Mouse (Mus musculus) CH12.LX (cell line): ENCODE results near the gene Slc13a2. TPM values are rescaled to one million over a fixed set of nuclear protein-coding genes. Genes with fewer than 3 reads are reported as not detected.

ENCODE experiments used
- DNase-seq: peaks from one replicate; pipeline ENCODE4 v3.0.0-alpha.2; 2013; ENCODE audit errors: extremely low read depth
- H3K27ac ChIP-seq: 2 replicates; pipeline ENCODE4 v1.5.1; 2012; ENCODE audit warnings: low read depth, mild to moderate bottlenecking, control low read depth, moderate library complexity; ENCODE audit not compliant: insufficient read depth
- H3K27me3 ChIP-seq: replicated peaks from 2 replicates; pipeline ENCODE3; 2012; ENCODE audit warnings: inconsistent platforms
- H3K36me3 ChIP-seq, 2 experiments: replicated peaks in 1 of 2; 2 replicates each; pipeline versions ENCODE3 to v1.6.1; 2012; ENCODE audit warnings: inconsistent platforms in 1 of 2, low read length in 1 of 2, mild to moderate bottlenecking in 1 of 2, mixed read lengths in 1 of 2, moderate library complexity in 1 of 2; ENCODE audit not compliant: control insufficient read depth in 1 of 2, insufficient read depth in 1 of 2
- H3K4me1 ChIP-seq, 2 experiments: 2 replicates each; pipeline ENCODE4 v1.6.1; 2012; ENCODE audit warnings: inconsistent platforms in 1 of 2, moderate library complexity in 1 of 2; ENCODE audit not compliant: insufficient read depth in 2 of 2, control insufficient read depth in 1 of 2
- H3K4me2 ChIP-seq: 2 replicates; pipeline ENCODE4 v1.6.1; 2012; ENCODE audit warnings: low read depth, mild to moderate bottlenecking, control low read depth; ENCODE audit not compliant: poor library complexity, insufficient read depth, severe bottlenecking
- H3K4me3 ChIP-seq, 3 experiments: fragments of 150-350 bp in 1 of 3; sonication (generic) in 1 of 3; replicated peaks in 1 of 3; 2 replicates each; pipeline versions ENCODE3 to v1.5.1; 2011 to 2012; ENCODE audit warnings: low read depth in 2 of 3, low read length in 2 of 3, mild to moderate bottlenecking in 2 of 3, moderate library complexity in 2 of 3, control low read depth in 1 of 3, improper control_type of control experiment in 1 of 3, inconsistent platforms in 1 of 3, mixed read lengths in 1 of 3; ENCODE audit not compliant: poor library complexity in 1 of 3
- H3K79me2 ChIP-seq: replicated peaks from 2 replicates; pipeline ENCODE4 v1.6.1; 2012; ENCODE audit warnings: mild to moderate bottlenecking, moderate library complexity; ENCODE audit not compliant: control insufficient read depth, poor library complexity, insufficient read depth, severe bottlenecking; ENCODE audit errors: extremely low read depth
- H3K9ac ChIP-seq: 2 replicates; pipeline ENCODE4 v1.6.1; 2012; ENCODE audit warnings: low read depth, mild to moderate bottlenecking, control low read depth, moderate library complexity; ENCODE audit not compliant: insufficient read depth
- H3K9me3 ChIP-seq: replicated peaks from 2 replicates; pipeline ENCODE3; 2012; ENCODE audit warnings: low read length, inconsistent platforms, mixed read lengths
- CHD1 ChIP-seq: IDR thresholded peaks from 2 replicates; pipeline ENCODE4 v1.6.1; 2012; ENCODE audit warnings: low read depth, low read length, improper control_type of control experiment, inconsistent platforms
- CHD2 ChIP-seq: IDR thresholded peaks from 2 replicates; pipeline ENCODE4 v1.6.1; 2011; ENCODE audit warnings: low read length, improper control_type of control experiment
- EP300 ChIP-seq: IDR thresholded peaks from 2 replicates; pipeline ENCODE4 v1.6.1; 2011; ENCODE audit warnings: low read length, improper control_type of control experiment
- HCFC1 ChIP-seq: IDR thresholded peaks from 2 replicates; pipeline ENCODE4 v1.6.1; 2012; ENCODE audit warnings: low read depth, mild to moderate bottlenecking, inconsistent platforms, low read length, improper control_type of control experiment
- JUND ChIP-seq: conservative IDR thresholded peaks from 2 replicates; pipeline ENCODE4 v1.6.1; 2011; ENCODE audit warnings: low read depth, low read length, improper control_type of control experiment
- MAZ ChIP-seq: IDR thresholded peaks from 2 replicates; pipeline ENCODE4 v1.6.1; 2012; ENCODE audit warnings: low read depth, mild to moderate bottlenecking, inconsistent platforms, low read length, improper control_type of control experiment, moderate library complexity
- MYC ChIP-seq: IDR thresholded peaks from 2 replicates; pipeline ENCODE4 v1.6.1; 2011; ENCODE audit warnings: low read depth, mild to moderate bottlenecking, improper control_type of control experiment, low read length
- NELFE ChIP-seq: IDR thresholded peaks from 2 replicates; pipeline ENCODE4 v1.6.1; 2011; ENCODE audit warnings: low read depth, low read length, improper control_type of control experiment
- NRF1 ChIP-seq: IDR thresholded peaks from 2 replicates; pipeline ENCODE4 v1.6.1; 2014; ENCODE audit warnings: low read depth, mild to moderate bottlenecking, inconsistent platforms, low read length, improper control_type of control experiment, moderate library complexity
- PAX5 ChIP-seq: IDR thresholded peaks from 2 replicates; pipeline ENCODE4 v1.6.1; 2012; ENCODE audit warnings: low read length, inconsistent platforms, mixed read lengths
- POLR2A ChIP-seq: IDR thresholded peaks from 2 replicates; pipeline ENCODE4 v1.6.1; 2011; ENCODE audit warnings: low read depth, mild to moderate bottlenecking, improper control_type of control experiment, low read length
- SIN3A ChIP-seq: IDR thresholded peaks from 2 replicates; pipeline ENCODE4 v1.6.1; 2012; ENCODE audit warnings: low read length, improper control_type of control experiment, inconsistent platforms
- SMC3 ChIP-seq: IDR thresholded peaks from 2 replicates; pipeline ENCODE4 v1.6.1; 2011; ENCODE audit warnings: low read depth, low read length, improper control_type of control experiment
- UBTF ChIP-seq: IDR thresholded peaks from 2 replicates; pipeline ENCODE4 v1.6.1; 2012; ENCODE audit warnings: low read depth, mild to moderate bottlenecking, inconsistent platforms, low read length, improper control_type of control experiment, moderate library complexity
- ZC3H11A ChIP-seq: IDR thresholded peaks from 2 replicates; pipeline ENCODE4 v1.6.1; 2012; ENCODE audit warnings: low read depth, mild to moderate bottlenecking, inconsistent platforms, low read length, improper control_type of control experiment
- ZMIZ1 ChIP-seq: IDR thresholded peaks from 2 replicates; pipeline ENCODE4 v1.6.1; 2012; ENCODE audit warnings: low read depth, mild to moderate bottlenecking, inconsistent platforms, low read length, improper control_type of control experiment
- dilution Hi-C: fragments of 300-500 bp; cut with MboI; formaldehyde crosslinking; loops from 2 replicates; pipeline ENCODE4 v1.14.3; 2020; ENCODE audit warnings: low sequenced_read_pairs; ENCODE audit not compliant: extremely low pct_unique_long_range_greater_than_20kb, extremely low pct_ligation_motif_present
- in situ Hi-C: fragments of 300-500 bp; cut with MboI; formaldehyde crosslinking; loops from 3 replicates; pipeline ENCODE4 v1.14.3; 2019; ENCODE audit warnings: low sequenced_read_pairs, low pct_ligation_motif_present, low pct_unique_long_range_greater_than_20kb, mixed read lengths
- polyA plus RNA-seq: library from polyadenylated mRNA; unstranded; fragments of >175 nt; gene quantifications from 2 replicates; pipeline ENCODE4 v1.2.1, GENCODE M21; 2012; ENCODE audit warnings: low read depth; ENCODE audit not compliant: insufficient read length
- total RNA-seq, 2 experiments: library from RNA; depleted of rRNA; stranded (reverse); fragments of 300-350 nt in 1 of 2; fragments of >200 nt in 1 of 2; gene quantifications; 2 replicates each; pipeline ENCODE4 v1.2.3; 2012 to 2014

Slc13a2 gene
- total and polyA plus RNA-seq, 3 experiments = not detected

DNA sequence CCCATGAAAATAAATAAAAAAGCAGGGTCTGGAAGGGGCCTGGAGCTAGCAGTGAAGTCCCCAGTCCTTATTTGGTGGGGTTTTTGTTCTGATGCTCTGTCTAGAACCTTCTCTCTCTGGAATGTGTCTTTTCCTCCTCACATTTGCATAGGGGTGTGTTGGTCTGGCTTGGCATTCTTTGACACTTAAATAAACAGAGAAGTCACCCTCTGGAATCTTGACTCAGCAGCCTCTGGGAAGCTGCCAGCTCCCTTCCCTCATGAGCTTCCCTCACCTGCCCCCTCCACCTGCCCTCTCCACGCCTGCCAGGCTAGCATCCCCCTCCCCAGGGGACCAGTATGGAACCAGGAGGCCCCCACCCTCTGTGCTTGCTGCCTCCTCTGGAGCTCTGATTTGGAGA is 51.6 kb downstream of the Slc13a2 start:
- TF ChIP-seq UBTF = no peak
- no peak for TF ChIP-seq POLR2A
- TF ChIP-seq PAX5 = no peak
- no peak for TF ChIP-seq SMC3
- TF ChIP-seq NRF1 = no peak
- TF ChIP-seq HCFC1 = no peak
- no peak for TF ChIP-seq MYC
- no peak for TF ChIP-seq ZC3H11A
- no peak for TF ChIP-seq NELFE
- TF ChIP-seq EP300 = no peak
- no peak for TF ChIP-seq CHD2
- dilution Hi-C loops = no loop called here
- peaks cover 0 to 9% of the 10 kb centered on the region in 2 experiments; a peak in 2 of 4 replicates for H3K4me1 ChIP-seq
- no peak for DNase-seq
- H3K4me3 ChIP-seq = no peak overlapping the region
- H3K27ac ChIP-seq = no peak overlapping the region
- no peak overlapping the region for H3K9ac ChIP-seq
- H3K79me2 ChIP-seq = no peaks in the 10 kb centered on the region
- no peaks in the 10 kb centered on the region for H3K9me3 ChIP-seq
- H3K27me3 ChIP-seq = peaks cover 62% of the 10 kb centered on the region
- no peaks in the 10 kb centered on the region for H3K36me3 ChIP-seq
- no peak overlapping the region for H3K4me2 ChIP-seq
- in situ Hi-C loops = no loop called here

DNA sequence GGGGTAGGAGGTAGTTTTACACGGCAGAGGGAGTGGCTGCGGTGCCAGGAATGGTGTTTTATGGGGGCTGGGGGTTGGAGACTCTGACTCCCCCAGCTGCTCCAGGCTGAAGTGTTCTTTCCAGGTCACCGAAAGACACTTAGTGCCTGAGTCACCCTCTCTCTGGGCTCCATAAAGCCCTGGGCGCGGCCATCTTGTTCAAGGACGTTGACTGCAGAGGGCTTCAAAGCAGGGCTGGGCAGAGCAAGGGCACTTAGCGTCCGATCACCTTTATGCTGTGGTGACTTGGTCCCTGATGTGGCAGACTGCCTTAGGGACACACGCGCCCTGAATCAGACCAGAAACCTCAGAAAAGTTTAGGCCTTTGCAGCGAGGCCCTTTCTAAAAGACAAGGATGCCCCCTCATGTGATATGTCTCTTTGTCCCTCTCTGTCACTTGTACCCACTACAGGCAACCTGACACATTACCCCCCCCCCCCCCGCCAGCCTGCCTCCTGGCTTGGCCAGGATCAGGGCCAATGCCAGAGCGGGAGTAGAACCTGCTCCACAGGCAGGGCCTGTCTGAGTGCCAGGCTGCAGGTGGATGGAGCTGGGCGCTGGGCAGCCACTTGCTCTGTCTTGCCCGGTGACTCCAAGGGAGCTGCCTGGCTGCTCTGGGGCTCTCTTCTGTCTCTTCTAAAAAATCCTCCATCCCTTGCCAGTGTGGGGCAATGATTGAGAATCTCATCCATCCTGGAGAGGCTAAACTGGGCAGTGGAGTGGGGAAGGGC is 54.4 kb downstream of the Slc13a2 start:
- TF ChIP-seq POLR2A = no peak
- TF ChIP-seq ZMIZ1 = no peak
- TF ChIP-seq JUND = no peak
- TF ChIP-seq EP300 = no peak
- TF ChIP-seq SIN3A = no peak
- TF ChIP-seq CHD1 = no peak
- no peak for TF ChIP-seq MAZ
- no peak for TF ChIP-seq NELFE
- TF ChIP-seq SMC3 = no peak
- TF ChIP-seq NRF1 = no peak
- no peak for TF ChIP-seq UBTF
- Histone ChIP-seq H3K9me3 (no peaks in the 10 kb centered on the region), H3K27ac (no peak overlapping the region), H3K36me3 (no peaks in the 10 kb centered on the region), H3K4me1 (no peaks in the 10 kb centered on the region), H3K27me3 (peaks cover 88% of the 10 kb centered on the region), H3K79me2 (no peaks in the 10 kb centered on the region), H3K9ac (no peak overlapping the region), H3K4me3 (no peak overlapping the region), H3K4me2 (no peak overlapping the region)
- dilution Hi-C loops = no loop called here
- no peak for DNase-seq
- in situ Hi-C loops = loop anchor here (10.0 kb wide), 1 partner anchor 77 kb away; no protein-coding TSS in a partner anchor
